Mouse (Mus musculus): ENCODE results near the gene Nptx1.

Nptx1 gene

GRCm38 (mm10) chr11:119521920-119522710 is 25.4 kb downstream of the Nptx1 start:
- no peak for DNase-seq

DNA sequence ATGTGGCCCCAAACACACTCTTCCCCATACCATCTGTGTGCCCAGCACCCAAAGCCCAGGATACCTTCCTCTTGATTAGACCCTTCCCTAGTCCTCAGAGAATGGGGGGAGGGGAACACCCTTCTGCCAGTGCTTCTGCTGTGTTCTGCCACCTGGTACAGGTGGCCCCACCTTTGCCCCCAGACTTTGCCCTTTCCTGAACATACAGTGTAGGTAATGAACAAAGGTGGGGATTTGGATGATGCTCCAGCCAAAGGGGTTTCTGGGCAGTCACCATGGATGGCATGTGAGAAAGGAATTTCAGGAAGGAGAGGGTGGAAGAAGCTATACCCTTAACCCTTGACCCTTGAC is 26.9 kb downstream of the Nptx1 start:
- no peak for DNase-seq

DNA sequence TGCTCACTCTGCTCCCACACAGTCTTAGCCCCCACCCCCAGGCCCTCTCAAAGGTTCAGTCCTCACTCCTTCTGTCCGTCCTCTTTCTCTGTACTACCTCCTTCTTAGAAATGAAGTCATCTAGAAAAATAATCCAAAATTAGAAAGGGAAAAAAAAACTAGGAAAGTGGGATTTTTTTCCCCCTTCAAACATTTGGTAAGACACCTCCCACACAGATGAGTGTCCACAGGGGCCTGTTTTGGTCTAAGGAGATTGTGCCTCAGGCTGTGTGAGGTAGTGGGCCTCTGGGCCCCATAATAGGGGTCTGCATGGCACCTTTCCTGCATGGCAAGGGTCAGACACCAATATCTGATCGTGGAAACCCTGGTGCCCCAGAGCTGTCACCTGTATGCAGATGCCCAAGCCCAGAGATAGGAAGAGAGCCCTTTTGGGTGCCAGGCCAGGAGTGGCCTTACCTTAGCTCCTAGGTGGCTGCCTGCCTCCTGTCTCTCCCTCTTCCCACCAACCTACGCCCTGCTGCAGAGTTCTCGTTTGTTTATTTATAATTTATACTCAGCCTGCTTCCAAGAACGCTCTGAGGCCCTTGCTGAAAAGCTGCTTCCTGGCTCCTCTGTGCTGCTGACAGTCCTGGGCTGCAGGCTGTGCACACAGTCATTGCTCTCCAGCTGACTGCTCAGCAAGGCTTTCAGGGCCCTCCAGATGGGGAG is 27.4 kb downstream of the Nptx1 start:
- no peak for DNase-seq

GRCm38 (mm10) chr11:119519387-119519786 is 28.2 kb downstream of the Nptx1 start:
- no peak for DNase-seq

DNA sequence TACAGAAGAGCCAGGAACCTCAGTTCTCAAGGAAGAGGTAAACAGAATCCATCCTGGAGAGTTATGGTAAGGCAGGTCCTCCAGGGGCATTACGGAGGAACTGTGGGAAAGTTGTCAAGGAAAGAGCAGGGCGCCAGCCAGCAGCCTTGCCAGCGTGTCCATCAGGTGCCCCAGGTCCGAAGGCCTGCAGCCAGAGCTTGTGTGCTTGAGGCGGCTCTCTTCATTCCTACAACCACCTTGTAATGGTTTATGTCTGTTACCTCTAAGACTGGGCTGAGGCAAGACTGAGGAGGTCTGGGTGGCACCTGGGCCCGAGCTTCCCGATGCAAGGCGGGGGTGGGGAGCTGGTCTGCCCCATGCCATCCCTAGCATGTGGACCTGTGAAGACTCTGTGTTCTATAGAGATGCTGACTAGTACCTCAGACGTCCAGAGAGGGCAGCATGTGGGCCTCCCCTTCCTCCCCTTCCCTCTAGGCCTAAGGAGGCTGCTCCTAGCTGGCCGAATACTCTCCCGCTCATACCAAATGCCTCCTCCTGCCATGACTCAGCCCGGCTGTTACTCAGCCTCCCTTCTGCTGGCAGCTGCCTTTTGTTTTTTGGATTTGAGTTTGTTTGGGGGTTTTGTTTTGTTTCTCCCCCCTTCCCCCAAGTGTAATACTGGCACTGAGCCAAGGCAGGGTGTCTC is 30.7 kb downstream of the Nptx1 start:
- no peak for DNase-seq

DNA sequence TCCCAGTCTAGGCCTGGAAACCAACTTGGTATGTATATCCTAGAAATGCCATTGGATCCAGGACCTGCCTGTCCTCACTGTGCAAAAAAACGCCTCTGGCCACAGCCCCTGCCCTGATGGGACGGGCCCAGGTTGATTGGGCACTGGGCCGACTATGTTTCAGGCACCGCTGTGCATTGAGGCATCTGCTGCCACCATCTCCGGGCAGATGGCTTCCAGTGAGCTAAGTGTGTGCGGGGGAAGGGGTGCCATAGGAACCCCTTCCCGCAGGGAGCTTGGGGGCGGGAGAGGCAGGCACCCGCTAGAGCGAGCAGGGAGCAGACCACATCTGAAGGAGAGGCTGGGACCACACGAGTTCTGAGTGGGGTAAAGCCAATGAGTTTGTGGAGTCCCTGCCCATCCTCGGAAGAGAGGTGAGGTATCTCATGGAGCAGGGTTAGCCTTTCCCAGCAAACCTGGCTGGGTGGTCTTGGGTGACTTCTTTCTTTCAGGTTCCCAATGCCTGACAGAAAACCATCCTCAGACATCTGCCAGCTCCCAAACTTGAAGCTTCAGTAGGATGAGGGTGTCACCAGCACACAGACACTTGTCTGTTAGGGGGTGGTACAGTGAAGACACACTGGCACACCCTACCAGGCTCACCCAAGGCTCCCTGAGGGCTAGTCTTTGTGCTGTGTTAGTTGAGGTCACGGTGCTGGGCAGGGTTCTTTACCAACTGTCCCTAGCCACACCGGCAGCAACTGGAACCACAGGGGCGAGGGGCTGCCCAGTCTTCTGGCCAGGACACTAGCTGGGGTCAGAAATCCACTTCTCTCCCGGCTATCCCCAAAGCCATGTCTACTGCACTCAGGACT is 31.5 kb downstream of the Nptx1 start:
- no peak for DNase-seq

DNA sequence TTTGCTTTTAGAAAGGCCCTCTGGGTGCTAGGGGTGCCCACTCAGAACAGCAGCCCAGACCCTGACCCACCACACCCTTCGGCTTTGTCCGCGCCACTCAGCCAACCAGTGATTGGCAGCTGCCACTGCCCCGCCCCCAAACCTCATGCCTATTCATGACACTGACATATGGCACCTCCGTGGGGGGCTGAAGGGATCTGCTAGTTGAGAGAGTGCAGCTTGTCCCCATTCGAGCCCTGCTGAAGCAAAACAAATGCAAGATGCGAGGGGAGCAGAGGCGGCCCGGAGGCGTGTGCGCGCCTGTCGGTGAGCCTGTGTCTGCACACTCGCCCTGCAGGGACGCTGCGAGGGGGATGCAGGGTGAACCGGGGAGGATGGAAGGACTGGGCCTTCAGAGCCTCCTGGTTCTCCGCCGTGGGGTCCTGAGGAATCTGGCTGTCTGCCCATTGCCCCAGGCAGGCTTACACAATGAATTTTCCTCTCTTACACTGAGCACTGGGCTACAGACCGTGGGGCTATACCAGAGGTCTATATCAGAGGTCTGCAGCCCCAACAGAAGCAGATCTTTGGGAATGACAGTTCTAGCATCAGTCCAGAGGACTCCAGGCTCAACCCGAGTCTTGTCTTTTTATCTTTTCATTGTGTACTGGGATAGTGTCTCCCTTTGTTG is 32.5 kb downstream of the Nptx1 start:
- no peak for DNase-seq

- DNase-seq: no peak
Measured at GRCm38 (mm10) chr11:119514108-119514860, 33.3 kb downstream of the Nptx1 start.

DNA sequence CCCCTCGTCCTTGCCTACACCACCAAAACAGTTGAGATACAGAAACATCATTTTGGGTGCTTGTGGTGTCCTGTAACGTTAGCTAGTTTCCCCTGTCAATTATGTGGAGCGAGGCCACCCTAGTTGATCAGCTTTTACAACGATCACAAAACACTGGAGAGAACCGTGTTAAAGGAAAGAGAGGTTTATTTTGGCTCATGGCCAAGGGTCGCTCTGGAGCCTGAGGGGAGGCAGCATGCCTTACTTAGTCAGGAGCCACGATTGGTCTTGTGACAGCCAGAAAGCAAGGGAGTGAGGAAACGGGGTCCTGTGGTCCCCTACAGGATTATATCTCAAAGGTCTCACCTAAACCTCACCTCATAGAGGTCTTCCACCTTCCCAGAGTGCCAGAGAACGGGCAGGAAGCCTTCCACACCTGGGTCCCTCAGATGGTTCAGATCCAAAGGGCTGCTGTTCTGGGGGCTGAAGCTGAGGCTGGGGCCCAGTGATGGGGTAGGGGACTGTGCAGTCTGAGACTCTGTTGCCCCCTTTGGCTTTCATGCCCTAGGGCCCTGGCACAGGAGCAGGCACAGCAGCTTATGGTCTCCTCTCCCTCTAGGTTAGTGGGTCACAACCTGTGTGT is 34.4 kb downstream of the Nptx1 start:
- DNase-seq: no peak

- DNase-seq: no peak
Measured at GRCm38 (mm10) chr11:119509165-119509776, 38.3 kb downstream of the Nptx1 start.

GRCm38 (mm10) chr11:119507772-119508171 is 39.8 kb downstream of the Nptx1 start:
- no peak for DNase-seq

GRCm38 (mm10) chr11:119506386-119506785 is 41.2 kb downstream of the Nptx1 start:
- DNase-seq: no peak

GRCm38 (mm10) chr11:119503675-119504074 is 43.9 kb downstream of the Nptx1 start:
- DNase-seq: peak; percentile 79 to 81

DNA sequence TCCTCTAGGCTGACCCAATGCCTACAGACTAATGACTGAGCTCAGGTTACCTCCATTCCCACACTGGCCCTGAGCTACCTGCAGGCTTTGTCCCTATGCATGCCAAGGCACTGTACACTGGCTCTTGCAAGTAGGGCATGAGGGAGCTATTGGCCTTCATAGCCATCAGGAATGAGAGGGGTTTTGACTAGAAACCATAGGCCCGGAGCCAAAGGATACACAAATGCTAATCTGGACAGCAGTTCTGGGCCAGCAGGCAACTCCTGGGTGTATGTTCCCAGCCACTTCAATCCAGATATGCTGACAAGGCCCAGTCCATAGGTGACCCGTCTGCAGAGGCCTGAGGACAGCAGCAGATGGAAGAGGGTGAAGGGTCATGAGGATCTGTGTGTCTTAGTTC is 47.5 kb downstream of the Nptx1 start:
- DNase-seq: no peak

DNA sequence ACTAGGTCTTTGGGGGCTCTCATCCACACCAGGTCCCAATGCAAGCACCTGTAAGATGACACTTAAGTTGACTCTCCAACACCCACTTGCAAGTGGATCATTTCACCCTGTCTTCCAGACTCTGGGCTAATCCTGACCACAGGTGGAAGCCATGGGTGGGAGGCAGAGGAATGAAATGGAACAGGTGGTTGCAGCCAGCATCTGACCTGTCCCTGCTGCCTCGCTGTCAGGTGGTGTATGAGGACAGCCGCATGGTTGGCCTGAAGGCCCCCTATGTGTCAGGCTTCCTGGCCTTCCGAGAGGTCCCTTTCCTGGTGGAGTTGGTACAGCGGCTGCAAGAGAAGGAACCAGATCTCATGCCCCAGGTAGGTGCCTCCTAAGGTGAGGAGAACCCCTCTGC is 48.3 kb downstream of the Nptx1 start:
- no peak for DNase-seq

DNA sequence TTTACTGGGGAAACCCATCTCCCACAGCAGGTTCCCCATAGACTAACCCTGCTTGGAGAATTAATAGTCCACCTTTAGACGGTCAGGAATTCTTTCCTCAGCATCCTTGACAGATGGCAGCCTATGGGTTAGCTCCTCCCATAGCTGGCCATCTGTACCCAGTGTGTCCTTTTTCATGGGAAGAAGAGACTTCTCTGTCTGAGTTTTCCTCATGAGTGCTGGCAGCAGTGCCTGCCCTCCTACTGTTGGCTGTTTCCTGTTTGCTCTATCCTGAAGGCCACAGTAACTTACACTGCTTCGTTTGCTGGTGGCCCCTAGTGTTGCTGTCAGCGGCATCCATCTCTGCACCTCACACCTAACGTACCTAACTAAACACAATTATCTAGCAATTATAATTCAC is 50.1 kb downstream of the Nptx1 start:
- DNase-seq: no peak

GRCm38 (mm10) chr11:119496147-119496546 is 51.4 kb downstream of the Nptx1 start:
- DNase-seq: no peak

DNA sequence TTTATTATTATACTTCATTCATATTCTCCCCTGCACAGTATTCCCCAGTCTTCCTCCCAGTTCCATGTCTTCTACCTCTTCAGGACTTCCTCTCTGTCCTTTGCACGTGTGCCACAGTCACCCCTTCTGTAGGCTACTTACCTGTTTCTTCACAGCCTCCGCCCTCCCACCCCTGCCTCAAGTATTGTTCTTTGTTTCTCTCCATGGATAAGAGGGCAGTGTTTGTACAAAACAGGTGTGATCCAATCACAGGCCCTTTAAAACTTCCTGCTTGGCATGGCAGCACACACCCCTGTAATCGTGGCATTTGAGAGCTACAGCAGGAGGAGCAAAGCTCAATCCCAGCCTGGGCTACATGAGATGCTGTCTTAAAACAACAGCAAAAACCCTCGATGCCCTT is 54.0 kb downstream of the Nptx1 start:
- DNase-seq: no peak

GRCm38 (mm10) chr11:119492830-119493229 is 54.7 kb downstream of the Nptx1 start:
- no peak for DNase-seq

GRCm38 (mm10) chr11:119491690-119492087 is 55.9 kb downstream of the Nptx1 start:
- DNase-seq: no peak

Measured in B cell, adult 2 months (primary cell).